Mouse (Mus musculus) ES-E14 (cell line): ENCODE data around the gene Nxnl2.

Source experiments
- CHD2 ChIP-seq: IDR thresholded peaks from 2 replicates; pipeline ENCODE4 v1.6.1; 2014; ENCODE audit warnings: mild to moderate bottlenecking, low read depth, low read length, inconsistent platforms
- MAFK ChIP-seq: IDR thresholded peaks from 2 replicates; pipeline ENCODE4 v1.6.1; 2014; ENCODE audit warnings: mild to moderate bottlenecking, low read depth, low read length, inconsistent platforms; ENCODE audit not compliant: insufficient read depth
- ZC3H11A ChIP-seq: IDR thresholded peaks from 2 replicates; pipeline ENCODE4 v1.6.1; 2012; ENCODE audit warnings: low read depth, mild to moderate bottlenecking, inconsistent platforms, low read length, borderline replicate concordance
- ZNF384 ChIP-seq: IDR thresholded peaks from 2 replicates; pipeline ENCODE4 v1.6.1; 2012; ENCODE audit warnings: low read depth, low read length, inconsistent platforms

DNA sequence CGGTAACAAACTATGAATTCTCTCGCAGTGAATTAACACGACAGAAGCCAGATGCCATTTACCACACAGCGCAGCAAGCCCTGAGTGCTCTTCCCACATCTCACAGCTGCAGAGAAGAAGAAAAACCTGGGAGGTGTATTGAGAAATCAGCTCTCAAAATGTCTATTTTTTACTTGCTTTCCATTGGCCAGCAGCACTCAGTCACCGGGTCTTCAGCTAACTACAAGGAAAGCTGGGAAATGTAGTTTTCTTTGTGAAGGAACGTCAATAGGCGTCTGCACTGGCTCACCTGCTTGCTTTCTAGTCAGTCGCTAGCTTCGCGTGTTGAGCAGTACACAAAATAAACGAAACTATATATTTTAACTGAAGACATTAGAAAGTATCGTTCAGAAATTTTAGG lies 37.1 kb downstream of the Nxnl2 start:
- TF ChIP-seq MAFK (no peak), ZNF384 (no peak), ZC3H11A (no peak), CHD2 (no peak)
